Comparison of ENCODE assay signal across 23 mouse cellular contexts in the genomic region with DNA sequence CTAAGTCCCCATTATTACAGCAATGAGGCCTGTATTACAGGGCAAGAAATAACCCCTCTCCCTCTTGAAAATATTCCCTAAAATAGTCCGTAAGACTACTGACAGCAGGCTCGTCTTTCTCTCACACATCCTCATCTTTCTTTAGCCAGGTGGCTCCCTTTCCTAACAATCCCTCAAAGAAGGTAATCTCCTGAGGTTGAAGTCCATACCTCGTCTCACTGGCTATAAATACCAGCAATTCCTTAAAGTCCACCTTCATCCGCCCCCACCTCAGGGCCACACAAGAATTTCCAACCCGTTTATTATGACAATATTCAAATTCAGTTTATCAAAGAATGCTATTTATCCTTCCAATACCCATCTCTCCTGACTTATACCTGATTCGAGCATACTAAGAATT. TPM values are rescaled to one million over a fixed set of nuclear protein-coding genes. Genes with fewer than 3 reads are reported as not detected.
DNase-seq lines count a peak whose midpoint lies in the region; ATAC-seq and TF ChIP-seq lines count a peak whose summit lies in the region.
"Had no signal": no experiment of that assay in that cellular context is flagged by ENCODE, and none has a peak within 500 bp of the region (broad histone marks: within the 10 kb centered on the region; RNA-seq: fewer than 3 reads in every experiment).

No protein-coding gene starts in this region.

- no peaks in the 10 kb centered on the region for H3K4me1 ChIP-seq in intestine, embryonic 15.5 days (replicated peaks)
- no peaks in the 10 kb centered on the region for H3K4me1 ChIP-seq in intestine, embryonic 16.5 days (ENCODE audit: control insufficient read depth, insufficient read depth, low read length)
- H3K4me1 ChIP-seq in intestine, postnatal 0 days (replicated peaks; ENCODE audit: control insufficient read depth, insufficient read depth, low read length) = no peaks in the 10 kb centered on the region

- ATAC-seq in intestine, embryonic 15.5 days = peak; percentile 61
- peak; percentile 51; the same call in 1 of the 2 replicates for ATAC-seq in intestine, embryonic 16.5 days
- ATAC-seq in intestine, postnatal 0 days = no peak
- ATAC-seq: activated CD4-positive, CD25-positive, alpha-beta regulatory T cell, adult 4 months; CD4-positive, CD25-positive, alpha-beta regulatory T cell, adult 4 months; Patski had no signal

- peak; percentile 28; the same call in 1 of the 2 replicates for TF ChIP-seq CTCF in intestine, postnatal 0 days (IDR thresholded peaks at IDR 0.05; ENCODE audit: low read depth)

- H3K4me3 ChIP-seq in intestine, embryonic 15.5 days (replicated peaks) = no peak overlapping the region
- H3K4me3 ChIP-seq in intestine, embryonic 16.5 days (ENCODE audit: low read length) = no peak overlapping the region
- H3K4me3 ChIP-seq in intestine, postnatal 0 days (ENCODE audit: low read depth, low read length) = no peak overlapping the region

- WGBS in intestine, embryonic 15.5 days = 73% methylated on average over 6 of the region's 6 CpGs
- WGBS in intestine, embryonic 16.5 days = 74% methylated on average over 6 of the region's 6 CpGs
- WGBS in intestine, postnatal 0 days = 54% methylated on average over 6 of the region's 6 CpGs

- peak; percentile 13 for DNase-seq in yolk sac, embryonic 10.5 days (ENCODE audit: low spot score)
- no peak for DNase-seq in cerebellum, postnatal 36 days
- no peak for DNase-seq in right cerebral cortex, postnatal 4 days
- no peak for DNase-seq in MN1 (ENCODE audit: low spot score)
- no peak for DNase-seq in right cerebral cortex, postnatal 14 days
- DNase-seq: adrenal gland, adult 2 months; adrenal gland, adult 8-10 months; adrenal gland, postnatal 10 days; adrenal gland, postnatal 14 days; adrenal gland, postnatal 25 days; adrenal gland, postnatal 36 days; B cell, adult 2 months; cerebellum, adult 11 months; cerebellum, adult 11-12 months; cerebellum, adult 18-20 months had no signal

- no peaks in the 10 kb centered on the region for H3K9me3 ChIP-seq in intestine, embryonic 15.5 days
- H3K9me3 ChIP-seq in intestine, embryonic 16.5 days (ENCODE audit: control insufficient read depth, low read length) = no peaks in the 10 kb centered on the region
- no peaks in the 10 kb centered on the region for H3K9me3 ChIP-seq in intestine, postnatal 0 days (ENCODE audit: control insufficient read depth)
- H3K9me3 ChIP-seq: G1E had no signal

- no peaks in the 10 kb centered on the region for H3K27me3 ChIP-seq in intestine, embryonic 15.5 days (replicated peaks)
- no peaks in the 10 kb centered on the region for H3K27me3 ChIP-seq in intestine, embryonic 16.5 days (replicated peaks; ENCODE audit: control insufficient read depth, insufficient read depth, low read length)
- no peaks in the 10 kb centered on the region for H3K27me3 ChIP-seq in intestine, postnatal 0 days (replicated peaks; ENCODE audit: control insufficient read depth, insufficient read depth, low read length)
- H3K27me3 ChIP-seq: CH12.LX had no signal

- H3K4me2 ChIP-seq in intestine, embryonic 15.5 days (replicated peaks) = no peak overlapping the region
- H3K4me2 ChIP-seq in intestine, embryonic 16.5 days (ENCODE audit: low read depth, low read length) = no peak overlapping the region
- no peak overlapping the region for H3K4me2 ChIP-seq in intestine, postnatal 0 days (replicated peaks; ENCODE audit: low read depth)

- no peaks in the 10 kb centered on the region for H3K36me3 ChIP-seq in intestine, embryonic 15.5 days
- H3K36me3 ChIP-seq in intestine, embryonic 16.5 days (ENCODE audit: control insufficient read depth, insufficient read depth, low read length) = no peaks in the 10 kb centered on the region
- no peaks in the 10 kb centered on the region for H3K36me3 ChIP-seq in intestine, postnatal 0 days (ENCODE audit: control insufficient read depth, insufficient read depth)

- no peak overlapping the region for H3K9ac ChIP-seq in intestine, embryonic 15.5 days
- no peak overlapping the region for H3K9ac ChIP-seq in intestine, embryonic 16.5 days (ENCODE audit: low read depth, low read length)
- no peak overlapping the region for H3K9ac ChIP-seq in intestine, postnatal 0 days (ENCODE audit: low read depth, low read length)

- H3K27ac ChIP-seq in intestine, embryonic 15.5 days = no peak overlapping the region
- H3K27ac ChIP-seq in intestine, embryonic 16.5 days (ENCODE audit: low read length) = no peak overlapping the region
- no peak overlapping the region for H3K27ac ChIP-seq in intestine, postnatal 0 days (ENCODE audit: low read depth, low read length)

RNA-seq across cellular contexts. Expression of a gene that starts 7.1 kb away (rescaled TPM):
- polyA plus RNA-seq in intestine, embryonic 15.5 days (2015; fragmentation: Nextera tagmentation; extraction: Ambion mirVana) = 61.0 and 67.4 TPM in 2 replicates
- 65.4 and 65.9 TPM in 2 replicates for polyA plus RNA-seq in intestine, embryonic 16.5 days (2015; fragmentation: Nextera tagmentation; extraction: Ambion mirVana)
- 78.0 and 79.6 TPM in 2 replicates for polyA plus RNA-seq in intestine, postnatal 0 days (2015; fragmentation: Nextera tagmentation; extraction: Ambion mirVana)

RNA-seq across cellular contexts. Expression of a gene that starts 32.1 kb away (rescaled TPM):
- 4.8 and 5.8 TPM in 2 replicates for polyA plus RNA-seq in intestine, embryonic 15.5 days (2015; fragmentation: Nextera tagmentation; extraction: Ambion mirVana)
- 4.3 and 4.5 TPM in 2 replicates for polyA plus RNA-seq in intestine, embryonic 16.5 days (2015; fragmentation: Nextera tagmentation; extraction: Ambion mirVana)
- 3.9 and 4.3 TPM in 2 replicates for polyA plus RNA-seq in intestine, postnatal 0 days (2015; fragmentation: Nextera tagmentation; extraction: Ambion mirVana)

RNA-seq across cellular contexts. Expression of a gene that starts 32.2 kb away (rescaled TPM):
- polyA plus RNA-seq in intestine, embryonic 15.5 days (2015; fragmentation: Nextera tagmentation; extraction: Ambion mirVana) = 22.5 and 25.4 TPM in 2 replicates
- 20.5 and 21.2 TPM in 2 replicates for polyA plus RNA-seq in intestine, embryonic 16.5 days (2015; fragmentation: Nextera tagmentation; extraction: Ambion mirVana)
- 20.8 and 21.6 TPM in 2 replicates for polyA plus RNA-seq in intestine, postnatal 0 days (2015; fragmentation: Nextera tagmentation; extraction: Ambion mirVana)

RNA-seq across cellular contexts. Expression of a gene that starts 45.8 kb away (rescaled TPM):
- 5.5 and 5.9 TPM in 2 replicates for polyA plus RNA-seq in intestine, embryonic 15.5 days (2015; fragmentation: Nextera tagmentation; extraction: Ambion mirVana)
- 4.8 and 4.9 TPM in 2 replicates for polyA plus RNA-seq in intestine, embryonic 16.5 days (2015; fragmentation: Nextera tagmentation; extraction: Ambion mirVana)
- polyA plus RNA-seq in intestine, postnatal 0 days (2015; fragmentation: Nextera tagmentation; extraction: Ambion mirVana) = 3.1 and 3.5 TPM in 2 replicates
